8 mouse cellular contexts compared by ENCODE assay signal in genomic region chr4:149854301-149854708, GRCm38 (mm10).
DNase-seq lines count a peak whose midpoint lies in the region; ATAC-seq lines count a peak whose summit lies in the region.

No protein-coding gene starts in this region.

- H3K4me3 ChIP-seq in heart, embryonic 14.5 days (ENCODE audit: control insufficient read depth in 1 of 2, insufficient read depth in 1 of 2, low read depth in 1 of 2, low read length in 2 of 2): peak overlapping the region; percentile 25 to 26

- 2% methylated on average over 21 of the region's 21 CpGs for WGBS in heart, embryonic 14.5 days

- H3K9me3 ChIP-seq in heart, embryonic 14.5 days (ENCODE audit: control insufficient read depth, low read length): no peaks in the 10 kb centered on the region

- no peaks in the 10 kb centered on the region for H3K27me3 ChIP-seq in heart, embryonic 14.5 days (ENCODE audit: control insufficient read depth, insufficient read depth, low read length)

- H3K4me1 ChIP-seq in heart, embryonic 14.5 days (ENCODE audit: control insufficient read depth in 2 of 2, insufficient read depth in 2 of 2, low read length in 2 of 2): peaks cover 8 to 19% of the 10 kb centered on the region in 2 experiments

- ATAC-seq in heart, embryonic 14.5 days (ENCODE audit: insufficient number of reproducible peaks, insufficient read depth, low FRiP score, low read depth): peak; percentile 49; the same call in 1 of the 2 replicates
- ATAC-seq in megakaryocyte-erythroid progenitor cell, adult 5-6 weeks (replicated peaks; ENCODE audit: low FRiP score, low TSS enrichment, poor library complexity, severe bottlenecking): peak; percentile 70

- H3K9ac ChIP-seq in heart, embryonic 14.5 days (ENCODE audit: low read length): peak overlapping the region; percentile 34; the same call in 1 of the 2 replicates

- peak overlapping the region; percentile 67 for H3K4me2 ChIP-seq in heart, embryonic 14.5 days (ENCODE audit: low read length)

- H3K27ac ChIP-seq in heart, embryonic 14.5 days (replicated peaks in 1 of 2; ENCODE audit: control insufficient read depth in 1 of 2, insufficient read depth in 1 of 2, low read depth in 2 of 2, low read length in 2 of 2): no peak overlapping the region

- peak; percentile 56 for DNase-seq in right cerebral cortex, adult 18-20 months
- no peak for DNase-seq in right cerebral cortex, postnatal 25 days
- peak; percentile 26 for DNase-seq in cerebellum, adult 9-10 months
- peak; percentile 66 for DNase-seq in kidney, postnatal 14 days
- DNase-seq in spleen, adult 12 weeks (ENCODE audit: low spot score): peak; percentile 36
- DNase-seq in urinary bladder, postnatal 36 days (ENCODE audit: low spot score in 2 of 2): no peak

- H3K36me3 ChIP-seq in heart, embryonic 14.5 days (ENCODE audit: control insufficient read depth, insufficient read depth, low read length): no peaks in the 10 kb centered on the region

Comparison
In these comparisons a context has a peak if more than half of its experiments do, and no peak if none do; other contexts are left out.
1. DNase-seq: peak in right cerebral cortex, adult 18-20 months (single experiment), cerebellum, adult 9-10 months (single experiment), kidney, postnatal 14 days (single experiment) and spleen, adult 12 weeks (single experiment); none in right cerebral cortex, postnatal 25 days (single experiment) and urinary bladder, postnatal 36 days (0 of 2).